Mouse (Mus musculus) liver, postnatal 0 days (tissue): ENCODE measurements around the gene Tmem104.

Experiments
- CTCF ChIP-seq: sonication (generic); IDR thresholded peaks from 2 replicates; pipeline ENCODE4 v1.5.1; 2016; ENCODE audit warnings: antibody characterized with exemption, low read depth
- EP300 ChIP-seq: IDR thresholded peaks from 2 replicates; pipeline ENCODE4 v1.6.1; 2016; ENCODE audit warnings: antibody characterized with exemption, low read depth, mild to moderate bottlenecking

GRCm38 (mm10) chr11:115187224-115187639, at the start of gene Tmem104:
- TF ChIP-seq CTCF (peak; percentile 39), EP300 (no peak)
